Mouse (Mus musculus): ENCODE data around the gene Fam198b.

The Fam198b gene

GRCm38 (mm10) chr3:79990480-79990879 is 106.1 kb downstream of the Fam198b start:
- DNase-seq = no peak

- DNase-seq = no peak
These were observed 109.8 kb downstream of the Fam198b start for GRCm38 (mm10) chr3:79994029-79994539.

- DNase-seq = no peak
These were observed 111.4 kb downstream of the Fam198b start for GRCm38 (mm10) chr3:79995726-79996125.
